8 mouse cellular contexts compared by ENCODE assay signal in the genomic region with DNA sequence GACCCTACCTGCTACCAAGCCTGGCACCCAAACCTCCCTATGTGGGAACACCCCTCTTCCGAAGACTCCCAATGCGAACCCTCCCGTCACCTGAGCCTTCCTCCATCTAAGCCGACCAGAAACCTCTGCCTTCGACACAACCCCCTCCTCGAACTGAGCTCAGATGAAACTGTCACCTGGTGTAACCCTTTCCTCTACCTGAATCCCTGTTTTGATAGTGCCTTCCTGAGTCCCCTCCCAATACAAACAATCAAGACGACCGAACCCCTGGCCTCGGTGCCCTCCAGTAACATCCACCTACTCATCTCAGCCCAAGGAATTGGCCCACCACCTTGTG. TPM values are rescaled to one million over a fixed set of nuclear protein-coding genes. Genes with fewer than 3 reads are reported as not detected.
A peak's percentile ranks its signal among the peaks of the same experiment; 100 is the strongest.
DNase-seq lines count a peak whose midpoint lies in the region; ATAC-seq and TF ChIP-seq lines count a peak whose summit lies in the region.
"Had no signal": no experiment of that assay in that cellular context is flagged by ENCODE, and none has a peak within 500 bp of the region (broad histone marks: within the 10 kb centered on the region; RNA-seq: fewer than 3 reads in every experiment).

No protein-coding gene starts in this region.

- no peaks in the 10 kb centered on the region for H3K9me3 ChIP-seq in megakaryocyte, embryonic 14.5 days
- no peaks in the 10 kb centered on the region for H3K9me3 ChIP-seq in embryonic facial prominence, embryonic 14.5 days (ENCODE audit: control insufficient read depth, low read length)
- H3K9me3 ChIP-seq in intestine, postnatal 0 days (ENCODE audit: control insufficient read depth): no peaks in the 10 kb centered on the region

- TF ChIP-seq POLR2A in olfactory bulb, adult 2 months (IDR thresholded peaks at IDR 0.05; ENCODE audit: insufficient read depth, low read depth, low read length): no peak; the same call in 1 of the 2 replicates

- no peak for TF ChIP-seq CTCF in intestine, postnatal 0 days (IDR thresholded peaks at IDR 0.05; ENCODE audit: low read depth)
- TF ChIP-seq CTCF in olfactory bulb, adult 2 months (IDR thresholded peaks at IDR 0.05; ENCODE audit: insufficient read depth, low read depth, low read length): no peak

- ATAC-seq in megakaryocyte, adult 5-6 weeks (ENCODE audit: poor library complexity, severe bottlenecking): no peak
- 0 out of 2 replicates have a peak, but pooled peaks have one; percentile 7 for ATAC-seq in embryonic facial prominence, embryonic 14.5 days (ENCODE audit: low read depth)
- ATAC-seq in intestine, postnatal 0 days: no peak

- no peak for DNase-seq in embryonic facial prominence, embryonic 14.5 days (ENCODE audit: low spot score)
- DNase-seq in gastrocnemius, postnatal 10 days: no peak
- DNase-seq in lung, postnatal 10 days: no peak

- no peak overlapping the region for H3K27ac ChIP-seq in embryonic facial prominence, embryonic 14.5 days (replicated peaks; ENCODE audit: low read depth, low read length)
- no peak overlapping the region for H3K27ac ChIP-seq in intestine, postnatal 0 days (ENCODE audit: low read depth, low read length)
- no peak overlapping the region for H3K27ac ChIP-seq in olfactory bulb, adult 2 months (ENCODE audit: insufficient read depth, low read depth, low read length)

- 2% methylated on average over 9 of the region's 9 CpGs for WGBS in embryonic facial prominence, embryonic 14.5 days
- under 1% methylated on average over 9 of the region's 9 CpGs for WGBS in intestine, postnatal 0 days
- WGBS in olfactory bulb, adult 2 months: under 1% methylated on average over 9 of the region's 9 CpGs

- H3K4me3 ChIP-seq in megakaryocyte, embryonic 14.5 days (replicated peaks): peak overlapping the region; percentile 92
- H3K4me3 ChIP-seq in embryonic facial prominence, embryonic 14.5 days (ENCODE audit: low read depth, low read length): peak overlapping the region; percentile 74
- peak overlapping the region; percentile 66 for H3K4me3 ChIP-seq in intestine, postnatal 0 days (ENCODE audit: low read depth, low read length)
- H3K4me3 ChIP-seq in olfactory bulb, adult 2 months (ENCODE audit: insufficient read depth, low read depth, low read length): peak overlapping the region; percentile 77

- peak overlapping the region; percentile 75; the same call in 1 of the 2 replicates for H3K9ac ChIP-seq in embryonic facial prominence, embryonic 14.5 days (ENCODE audit: low read depth, low read length)
- no peak overlapping the region for H3K9ac ChIP-seq in intestine, postnatal 0 days (ENCODE audit: low read depth, low read length)

- peak overlapping the region; percentile 99 for H3K4me2 ChIP-seq in embryonic facial prominence, embryonic 14.5 days (ENCODE audit: low read depth, low read length)
- H3K4me2 ChIP-seq in intestine, postnatal 0 days (replicated peaks; ENCODE audit: low read depth): peak overlapping the region; percentile 99

- H3K36me3 ChIP-seq in megakaryocyte, embryonic 14.5 days (replicated peaks; ENCODE audit: low read length): peaks cover 15% of the 10 kb centered on the region
- H3K36me3 ChIP-seq in embryonic facial prominence, embryonic 14.5 days (ENCODE audit: control insufficient read depth, insufficient read depth, low read length): no peaks in the 10 kb centered on the region
- 0 out of 2 replicates have a peak, but pooled peaks cover 4% of the 10 kb centered on the region for H3K36me3 ChIP-seq in intestine, postnatal 0 days (ENCODE audit: control insufficient read depth, insufficient read depth)

- H3K27me3 ChIP-seq in megakaryocyte, embryonic 14.5 days (replicated peaks): peaks cover 53% of the 10 kb centered on the region
- H3K27me3 ChIP-seq in embryonic facial prominence, embryonic 14.5 days (replicated peaks; ENCODE audit: control insufficient read depth, insufficient read depth, low read length): peaks cover 31% of the 10 kb centered on the region
- H3K27me3 ChIP-seq in intestine, postnatal 0 days (replicated peaks; ENCODE audit: control insufficient read depth, insufficient read depth, low read length): peaks cover 20% of the 10 kb centered on the region

- peaks cover 38% of the 10 kb centered on the region for H3K4me1 ChIP-seq in megakaryocyte, embryonic 14.5 days
- H3K4me1 ChIP-seq in embryonic facial prominence, embryonic 14.5 days (ENCODE audit: control insufficient read depth, insufficient read depth, low read length): peaks cover 20% of the 10 kb centered on the region
- peaks cover 7% of the 10 kb centered on the region for H3K4me1 ChIP-seq in intestine, postnatal 0 days (replicated peaks; ENCODE audit: control insufficient read depth, insufficient read depth, low read length)
- H3K4me1 ChIP-seq in olfactory bulb, adult 2 months (ENCODE audit: control insufficient read depth, insufficient read depth, low read length): peaks cover 19% of the 10 kb centered on the region

RNA-seq across cellular contexts. Expression of gene Camk2n2, which starts 0.7 kb away (rescaled TPM):
- 2.3 and 5.9 TPM in 2 replicates for polyA plus RNA-seq in megakaryocyte, embryonic 14.5 days (2012; ENCODE audit: insufficient read depth, low replicate concordance)
- total RNA-seq in megakaryocyte, adult 5-6 weeks (2015): 0.29 and 0.32 TPM in 2 replicates
- 0.95 TPM in 1 of 2 replicates, not detected in the other for total RNA-seq in megakaryocyte, adult 5-6 weeks (2017)
- polyA plus RNA-seq in embryonic facial prominence, embryonic 14.5 days (2014; fragmentation: Nextera tagmentation; extraction: Ambion mirVana): 2.1 and 3.0 TPM in 2 replicates
- 1.0 and 2.0 TPM in 2 replicates for polyA plus RNA-seq in intestine, postnatal 0 days (2015; fragmentation: Nextera tagmentation; extraction: Ambion mirVana)
- not detected in 2 replicates for polyA plus RNA-seq in olfactory bulb, adult 2 months (2012; ENCODE audit: insufficient read depth, insufficient read length, low replicate concordance, missing spikeins)
- total RNA-seq in gastrocnemius, postnatal 10 days (2021): 1 to 10 TPM; 2.6 to 3.0 TPM

RNA-seq across cellular contexts. Expression of gene Alg3, which starts 8.8 kb away (rescaled TPM):
- 15.2 and 24.9 TPM in 2 replicates for polyA plus RNA-seq in megakaryocyte, embryonic 14.5 days (2012; ENCODE audit: insufficient read depth, low replicate concordance)
- total RNA-seq in megakaryocyte, adult 5-6 weeks (2015): 15.3 and 21.9 TPM in 2 replicates
- total RNA-seq in megakaryocyte, adult 5-6 weeks (2017): 7.4 and 10.7 TPM in 2 replicates
- 40.2 and 40.6 TPM in 2 replicates for polyA plus RNA-seq in embryonic facial prominence, embryonic 14.5 days (2014; fragmentation: Nextera tagmentation; extraction: Ambion mirVana)
- polyA plus RNA-seq in intestine, postnatal 0 days (2015; fragmentation: Nextera tagmentation; extraction: Ambion mirVana): 24.7 and 27.8 TPM in 2 replicates
- not detected in 2 replicates for polyA plus RNA-seq in olfactory bulb, adult 2 months (2012; ENCODE audit: insufficient read depth, insufficient read length, low replicate concordance, missing spikeins)
- total RNA-seq in gastrocnemius, postnatal 10 days (2021): 10 to 100 TPM; 10.6 to 11.5 TPM

RNA-seq across cellular contexts. Expression of gene Gm49333, which starts 9.0 kb away (rescaled TPM):
- not detected in 2 replicates for polyA plus RNA-seq in megakaryocyte, embryonic 14.5 days (2012; ENCODE audit: insufficient read depth, low replicate concordance)
- total RNA-seq in megakaryocyte, adult 5-6 weeks (2015): not detected in 2 replicates
- total RNA-seq in megakaryocyte, adult 5-6 weeks (2017): not detected in 2 replicates
- 0.70 TPM in 1 of 2 replicates, not detected in the other for polyA plus RNA-seq in embryonic facial prominence, embryonic 14.5 days (2014; fragmentation: Nextera tagmentation; extraction: Ambion mirVana)
- polyA plus RNA-seq in intestine, postnatal 0 days (2015; fragmentation: Nextera tagmentation; extraction: Ambion mirVana): 0.09 TPM in 1 of 2 replicates, not detected in the other
- not detected in 2 replicates for polyA plus RNA-seq in olfactory bulb, adult 2 months (2012; ENCODE audit: insufficient read depth, insufficient read length, low replicate concordance, missing spikeins)
- under 1 TPM; 0.09 to 0.42 TPM for total RNA-seq in gastrocnemius, postnatal 10 days (2021)
- total RNA-seq: heart, adult 18-20 months had no signal

RNA-seq across cellular contexts. Expression of gene Eef1akmt4, which starts 9.0 kb away (rescaled TPM):
- polyA plus RNA-seq in megakaryocyte, embryonic 14.5 days (2012; ENCODE audit: insufficient read depth, low replicate concordance): 5.4 and 20.7 TPM in 2 replicates
- 12.1 and 12.2 TPM in 2 replicates for total RNA-seq in megakaryocyte, adult 5-6 weeks (2015)
- 1.9 and 3.7 TPM in 2 replicates for total RNA-seq in megakaryocyte, adult 5-6 weeks (2017)
- 33.1 and 36.3 TPM in 2 replicates for polyA plus RNA-seq in embryonic facial prominence, embryonic 14.5 days (2014; fragmentation: Nextera tagmentation; extraction: Ambion mirVana)
- polyA plus RNA-seq in intestine, postnatal 0 days (2015; fragmentation: Nextera tagmentation; extraction: Ambion mirVana): 17.8 and 18.0 TPM in 2 replicates
- not detected in 2 replicates for polyA plus RNA-seq in olfactory bulb, adult 2 months (2012; ENCODE audit: insufficient read depth, insufficient read length, low replicate concordance, missing spikeins)
- 1 to 10 TPM; 4.8 to 5.7 TPM for total RNA-seq in gastrocnemius, postnatal 10 days (2021)

RNA-seq across cellular contexts. Expression of gene Ece2, which starts 9.3 kb away (rescaled TPM):
- 0.48 TPM in 1 of 2 replicates, not detected in the other for polyA plus RNA-seq in megakaryocyte, embryonic 14.5 days (2012; ENCODE audit: insufficient read depth, low replicate concordance)
- total RNA-seq in megakaryocyte, adult 5-6 weeks (2015): not detected in 2 replicates
- not detected in 2 replicates for total RNA-seq in megakaryocyte, adult 5-6 weeks (2017)
- polyA plus RNA-seq in embryonic facial prominence, embryonic 14.5 days (2014; fragmentation: Nextera tagmentation; extraction: Ambion mirVana): 3.3 and 5.0 TPM in 2 replicates
- polyA plus RNA-seq in intestine, postnatal 0 days (2015; fragmentation: Nextera tagmentation; extraction: Ambion mirVana): 0.17 and 0.22 TPM in 2 replicates
- polyA plus RNA-seq in olfactory bulb, adult 2 months (2012; ENCODE audit: insufficient read depth, insufficient read length, low replicate concordance, missing spikeins): not detected in 2 replicates
- under 1 TPM in 1 of 2 experiments, not detected in 1; 0.63 TPM for total RNA-seq in gastrocnemius, postnatal 10 days (2021)

Comparison
In these comparisons a context has a peak if more than half of its experiments do, and no peak if none do; other contexts are left out.
1. RNA of gene Camk2n2, which starts 0.7 kb away (polyA plus RNA-seq): not detected in olfactory bulb, adult 2 months; 2.1 to 3.0 TPM in embryonic facial prominence, embryonic 14.5 days, 2.3 to 5.9 TPM in megakaryocyte, embryonic 14.5 days and 1.0 to 2.0 TPM in intestine, postnatal 0 days; every median in the first group is over 10 times any median in the second.
2. RNA of gene Alg3, which starts 8.8 kb away (polyA plus RNA-seq): 40.2 to 40.6 TPM in embryonic facial prominence, embryonic 14.5 days, 24.7 to 27.8 TPM in intestine, postnatal 0 days and 15.2 to 24.9 TPM in megakaryocyte, embryonic 14.5 days; not detected in olfactory bulb, adult 2 months; every median in the first group is over 10 times any median in the second.
3. Peak in every context shown above with its lines, with median percentiles within 50 percentile points of each other: H3K4me3 ChIP-seq.